Mouse (Mus musculus) embryonic facial prominence, embryonic 14.5 days (tissue): ENCODE measurements at regions not wholly inside any gene's neighbourhood (a gene's known extent, or its start where the extent isn't known, plus 50 kb on each side); places are given as distances from the start of the nearest gene placed in this dataset.

Experiments used
- ATAC-seq: fragments of 200-750 bp; cut with Nextera tagmentation; 2 replicates; pipeline ENCODE4 v1.8.0; 2017; ENCODE audit warnings: low read depth, moderate number of reproducible peaks, moderate TSS enrichment
- DNase-seq: peaks from one replicate; pipeline ENCODE4 v3.0.0-alpha.2; 2015; ENCODE audit warnings: low spot score
- H3K27ac ChIP-seq: fragments of 300-500 bp; sonication (generic); replicated peaks from 2 replicates; pipeline ENCODE4 v1.5.1; 2014; ENCODE audit warnings: low read depth, mild to moderate bottlenecking, low read length, moderate library complexity
- H3K27me3 ChIP-seq: fragments of 300-500 bp; sonication (generic); replicated peaks from 2 replicates; pipeline ENCODE4 v1.6.1; 2014; ENCODE audit warnings: low read length; ENCODE audit not compliant: control insufficient read depth, insufficient read depth
- H3K36me3 ChIP-seq: fragments of 300-500 bp; sonication (generic); 2 replicates; pipeline ENCODE4 v1.6.1; 2014; ENCODE audit warnings: low read length, mixed read lengths; ENCODE audit not compliant: control insufficient read depth, insufficient read depth
- H3K4me1 ChIP-seq: fragments of 300-500 bp; sonication (generic); 2 replicates; pipeline ENCODE4 v1.6.1; 2014; ENCODE audit warnings: antibody characterized with exemption, low read length; ENCODE audit not compliant: control insufficient read depth, insufficient read depth
- H3K4me2 ChIP-seq: fragments of 300-500 bp; sonication (generic); 2 replicates; pipeline ENCODE4 v1.6.1; 2014; ENCODE audit warnings: low read depth, mild to moderate bottlenecking, low read length, moderate library complexity, mixed read lengths
- H3K4me3 ChIP-seq: fragments of 300-500 bp; sonication (generic); 2 replicates; pipeline ENCODE4 v1.5.1; 2014; ENCODE audit warnings: low read depth, mild to moderate bottlenecking, low read length
- H3K9ac ChIP-seq: fragments of 300-500 bp; sonication (generic); 2 replicates; pipeline ENCODE4 v1.6.1; 2014; ENCODE audit warnings: low read depth, mild to moderate bottlenecking, low read length, moderate library complexity, mixed read lengths
- H3K9me3 ChIP-seq: fragments of 300-500 bp; sonication (generic); 2 replicates; pipeline ENCODE4 v1.6.1; 2016; ENCODE audit warnings: low read length; ENCODE audit not compliant: control insufficient read depth
- WGBS: fragments of 180-500 bp; shearing (Covaris S2); extraction: QIAGEN DNeasy Blood & Tissue Kit; methylation state at CpG from one replicate; pipeline ENCODE4 v1.1.7; 2014; 5-methylcytosine and 5-hydroxymethylcytosine counted together

DNA sequence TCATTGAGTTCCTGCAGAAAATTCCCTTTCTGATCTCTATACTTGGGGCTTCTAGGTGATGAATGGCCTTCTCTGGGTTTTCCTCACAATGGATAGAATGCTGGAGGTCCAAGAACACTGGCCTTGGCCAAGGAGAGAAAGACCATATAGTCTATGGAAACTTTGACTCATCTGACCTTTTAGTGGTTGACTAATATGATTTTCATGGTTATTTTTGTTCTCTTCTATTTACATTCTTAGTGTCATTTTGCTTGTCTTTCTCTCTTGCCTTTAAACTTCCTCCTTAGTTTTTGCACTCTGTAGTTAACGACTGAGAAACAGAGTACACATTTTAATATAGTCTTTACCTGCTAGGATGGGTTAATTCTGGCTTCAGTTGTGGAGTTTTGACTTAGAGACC is 65.6 kb downstream of the Rtl9 start:
- Histone ChIP-seq H3K9ac (no peak overlapping the region), H3K4me1 (no peaks in the 10 kb centered on the region), H3K27ac (no peak overlapping the region), H3K4me2 (no peak overlapping the region), H3K36me3 (no peaks in the 10 kb centered on the region), H3K27me3 (no peaks in the 10 kb centered on the region), H3K4me3 (no peak overlapping the region), H3K9me3 (no peaks in the 10 kb centered on the region)
- no peak for DNase-seq
- 56% methylated on average over 1 of the region's 1 CpGs for WGBS
- no peak for ATAC-seq

DNA sequence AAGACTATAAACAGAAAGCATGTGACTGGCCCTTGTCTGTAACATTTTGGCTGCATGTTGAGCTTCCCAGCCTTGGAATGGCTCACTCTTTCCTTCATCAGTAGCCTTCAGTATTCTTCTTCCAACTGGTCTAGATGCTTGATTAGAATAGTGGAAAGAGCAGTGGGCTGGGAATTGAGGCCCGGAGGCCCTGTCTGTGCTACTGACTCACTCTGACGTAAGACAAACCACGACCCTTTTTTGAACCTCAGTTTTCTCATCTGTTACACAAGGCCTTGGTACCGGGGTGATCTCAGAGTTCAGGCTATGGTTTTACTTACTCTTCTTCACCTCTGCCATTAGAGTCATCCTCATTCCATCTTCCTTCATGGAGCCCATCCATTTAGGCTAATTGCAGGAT is 95.2 kb downstream of the Rtl9 start:
- H3K27ac ChIP-seq, result no peak overlapping the region
- H3K4me2 ChIP-seq, result no peak overlapping the region
- no peaks in the 10 kb centered on the region for H3K4me1 ChIP-seq
- H3K9ac ChIP-seq, result no peak overlapping the region
- H3K36me3 ChIP-seq, result no peaks in the 10 kb centered on the region
- no peaks in the 10 kb centered on the region for H3K9me3 ChIP-seq
- WGBS, result 72% methylated on average over 4 of the region's 4 CpGs
- H3K4me3 ChIP-seq, result no peak overlapping the region
- H3K27me3 ChIP-seq, result peaks cover 5% of the 10 kb centered on the region; the same call in 1 of the 2 replicates
- ATAC-seq (peak; percentile 50; the same call in 1 of the 2 replicates), DNase-seq (peak; percentile 10)

DNA sequence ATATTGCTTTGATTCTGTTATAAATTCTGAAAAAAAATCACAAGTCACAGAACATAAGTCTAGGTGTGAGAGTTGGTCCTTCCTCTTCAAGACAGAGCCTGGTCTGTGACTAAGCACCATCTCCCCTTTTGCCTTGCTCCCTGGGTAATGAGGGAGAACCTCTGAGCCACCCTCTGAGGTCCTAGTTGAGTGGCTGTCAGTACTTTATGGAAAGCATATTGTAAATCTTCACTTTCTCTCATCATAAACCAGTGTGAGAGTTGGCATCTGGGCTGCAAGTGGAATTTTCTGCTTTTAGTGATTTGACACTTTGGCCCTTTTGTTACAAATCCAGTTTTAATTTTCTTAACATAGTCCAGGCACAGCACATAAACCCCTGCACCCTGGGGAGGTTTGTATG is 103.3 kb downstream of the Rtl9 start:
- H3K27ac ChIP-seq, result no peak overlapping the region
- no peak overlapping the region for H3K4me3 ChIP-seq
- DNase-seq (no peak), ATAC-seq (no peak)
- no peak overlapping the region for H3K9ac ChIP-seq
- H3K4me1 ChIP-seq, result no peaks in the 10 kb centered on the region
- no peaks in the 10 kb centered on the region for H3K36me3 ChIP-seq
- H3K27me3 ChIP-seq, result no peaks in the 10 kb centered on the region
- H3K9me3 ChIP-seq, result no peaks in the 10 kb centered on the region
- no peak overlapping the region for H3K4me2 ChIP-seq

DNA sequence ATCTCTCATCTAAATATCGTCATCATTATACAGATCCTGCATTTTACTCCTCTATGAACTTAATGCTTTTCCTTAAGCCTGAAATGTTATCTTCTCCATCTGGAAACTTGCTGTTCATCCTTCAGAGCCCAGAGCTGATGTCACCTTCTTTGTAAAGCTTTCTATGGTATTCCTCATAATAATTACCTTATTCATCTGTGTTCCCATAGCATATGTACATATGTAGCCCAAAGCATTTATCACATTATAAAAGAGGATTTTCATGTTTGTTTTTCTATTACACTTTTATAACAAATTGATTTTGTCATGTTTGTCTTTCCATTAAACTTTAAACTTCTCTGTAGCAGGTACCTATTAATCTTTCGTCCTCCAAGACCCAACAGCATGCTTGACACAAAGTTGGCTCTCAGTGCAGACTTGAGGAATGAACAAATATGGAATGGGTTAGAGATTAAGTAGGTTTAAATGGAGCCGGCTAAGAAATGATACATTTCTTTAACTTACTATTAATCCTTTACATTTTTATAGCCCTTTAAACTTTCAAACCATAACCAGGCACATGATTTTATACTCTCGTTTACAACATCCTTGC is 104.5 kb downstream of the Rtl9 start:
- 59% methylated on average over 4 of the region's 4 CpGs for WGBS
- H3K9me3 ChIP-seq, result no peaks in the 10 kb centered on the region

DNA sequence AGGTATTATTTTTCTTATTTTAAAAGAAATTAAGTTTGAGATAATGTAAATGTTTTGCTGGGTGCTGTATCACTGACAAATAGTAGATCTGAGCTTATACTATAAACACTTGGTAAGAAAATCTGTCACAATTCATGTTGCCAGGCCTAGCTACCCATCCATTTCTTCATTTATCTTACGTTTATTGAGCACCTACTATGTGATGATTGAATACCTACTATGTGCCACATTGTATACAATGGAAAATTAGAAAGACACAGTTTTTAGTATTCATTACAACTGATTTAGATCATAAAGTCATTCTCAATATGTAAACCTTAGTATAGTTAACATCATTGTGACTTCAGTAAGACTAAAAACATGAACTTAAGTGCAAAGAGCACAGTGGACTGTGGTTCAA is 117.2 kb downstream of the Rtl9 start:
- Histone ChIP-seq H3K4me2 (no peak overlapping the region), H3K4me3 (no peak overlapping the region), H3K36me3 (no peaks in the 10 kb centered on the region), H3K9me3 (no peaks in the 10 kb centered on the region), H3K27me3 (no peaks in the 10 kb centered on the region), H3K4me1 (no peaks in the 10 kb centered on the region), H3K27ac (no peak overlapping the region), H3K9ac (no peak overlapping the region)
- 75% methylated on average over 1 of the region's 1 CpGs for WGBS
- ATAC-seq (no peak), DNase-seq (no peak)

More for the DNA sequence above, 104.5 kb downstream of the Rtl9 start:
- ATAC-seq (no peak), DNase-seq (no peak)
- no peak overlapping the region for H3K9ac ChIP-seq
- no peaks in the 10 kb centered on the region for H3K36me3 ChIP-seq
- no peak overlapping the region for H3K4me2 ChIP-seq
- no peak overlapping the region for H3K27ac ChIP-seq
- H3K27me3 ChIP-seq, result no peaks in the 10 kb centered on the region
- H3K4me3 ChIP-seq, result no peak overlapping the region
- H3K4me1 ChIP-seq, result no peaks in the 10 kb centered on the region
